Mouse (Mus musculus): ENCODE measurements at regions not wholly inside any gene's neighbourhood (a gene's known extent, or its start where the extent isn't known, plus 50 kb on each side); places are given as distances from the start of the nearest gene placed in this dataset.

GRCm38 (mm10) chr3:41290535-41291307, 207.9 kb upstream of the Pgrmc2 start:
- no peak for DNase-seq

DNA sequence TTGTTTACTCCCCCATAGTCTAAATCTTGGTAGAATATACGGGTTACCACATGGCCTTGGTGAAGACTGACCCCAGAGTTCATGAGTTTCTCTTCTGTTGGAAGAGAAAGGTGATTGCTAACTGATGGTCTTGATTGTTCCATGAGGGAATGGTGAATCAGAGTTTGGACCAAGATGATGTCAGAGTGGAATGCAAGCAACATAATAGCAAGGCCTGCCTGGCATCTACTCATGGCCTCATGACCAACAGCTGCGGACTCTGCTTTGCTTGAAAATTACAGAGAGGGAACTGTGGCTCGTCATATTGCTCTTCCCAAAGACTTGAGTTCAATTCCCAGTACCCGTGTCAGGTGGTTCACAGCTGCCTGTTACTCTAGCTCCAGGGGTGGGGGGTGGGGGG, 205.9 kb upstream of the Pgrmc2 start:
- no peak for DNase-seq

- no peak for DNase-seq
Observed at GRCm38 (mm10) chr3:41288066-41288465, 205.2 kb upstream of the Pgrmc2 start.

- peak; percentile 34 for DNase-seq
Observed at GRCm38 (mm10) chr3:41285336-41285735, 202.5 kb upstream of the Pgrmc2 start.

DNA sequence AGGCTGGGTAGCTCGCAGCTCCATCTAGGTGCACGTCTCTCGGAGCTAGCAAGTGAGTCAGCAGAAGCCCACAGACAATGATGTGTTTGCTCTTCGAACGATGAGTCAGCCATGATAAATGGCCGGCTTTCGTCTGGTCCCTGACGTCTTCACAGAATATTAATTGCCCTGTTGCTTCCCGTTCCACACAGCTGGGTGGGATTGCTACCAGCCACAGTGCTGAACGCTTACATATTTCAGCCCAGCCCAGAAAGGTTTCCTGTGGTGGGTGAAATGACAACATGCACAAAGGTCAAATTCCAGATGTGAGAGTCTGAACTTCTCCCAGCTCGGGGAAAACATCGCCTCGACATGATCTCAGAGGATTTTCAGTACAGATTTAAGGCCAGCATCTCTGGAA, 202.1 kb upstream of the Pgrmc2 start:
- peak; percentile 77 for DNase-seq

- DNase-seq: peak; percentile 76
Observed at GRCm38 (mm10) chr3:41282431-41283037, 199.7 kb upstream of the Pgrmc2 start.

DNA sequence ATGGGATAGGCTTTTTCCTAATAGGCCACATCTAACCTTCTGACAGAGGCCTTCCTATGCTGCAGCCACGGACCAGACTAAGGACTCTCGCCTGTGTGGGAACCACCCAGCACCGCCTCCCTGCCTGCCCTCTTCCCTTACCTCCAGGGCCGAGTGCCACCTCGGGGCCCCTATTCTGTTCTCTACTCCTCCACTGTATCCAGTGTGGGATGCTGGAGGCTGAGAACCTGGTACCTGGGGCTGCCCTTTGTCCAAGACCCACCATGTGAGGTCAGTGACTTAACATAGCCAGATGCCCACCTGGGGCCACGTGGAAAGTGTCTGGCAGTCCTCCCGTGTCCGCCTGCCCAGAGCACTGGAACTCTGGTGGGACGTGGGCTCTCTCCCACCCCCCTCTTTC, 193.2 kb upstream of the Pgrmc2 start:
- no peak for DNase-seq

DNA sequence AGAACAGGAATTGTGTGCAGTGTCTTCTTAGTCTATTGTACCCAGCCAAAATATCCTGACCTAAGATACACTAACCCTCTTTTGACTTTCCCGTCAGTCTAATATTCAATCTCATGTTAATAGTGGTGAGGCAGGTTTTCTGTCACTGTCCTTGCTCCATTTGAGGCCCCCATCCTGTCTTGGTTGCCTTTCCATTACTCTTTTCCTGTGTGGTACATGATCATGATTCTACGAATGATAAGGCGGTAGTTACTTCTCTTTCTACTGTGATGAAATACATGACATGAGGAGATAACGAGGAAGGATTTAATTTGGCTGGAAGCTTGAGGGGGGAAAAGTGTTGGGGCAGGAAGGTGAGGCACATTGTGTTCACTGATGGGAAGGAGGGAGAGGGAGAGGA, 185.7 kb upstream of the Pgrmc2 start:
- DNase-seq: no peak

- no peak for DNase-seq
Observed at GRCm38 (mm10) chr3:41266216-41266615, 183.4 kb upstream of the Pgrmc2 start.

GRCm38 (mm10) chr3:41265399-41265798, 182.6 kb upstream of the Pgrmc2 start:
- DNase-seq: no peak

GRCm38 (mm10) chr3:41258291-41258690, 175.4 kb upstream of the Pgrmc2 start:
- no peak for DNase-seq

GRCm38 (mm10) chr3:41244960-41245359, 162.1 kb upstream of the Pgrmc2 start:
- no peak for DNase-seq

DNA sequence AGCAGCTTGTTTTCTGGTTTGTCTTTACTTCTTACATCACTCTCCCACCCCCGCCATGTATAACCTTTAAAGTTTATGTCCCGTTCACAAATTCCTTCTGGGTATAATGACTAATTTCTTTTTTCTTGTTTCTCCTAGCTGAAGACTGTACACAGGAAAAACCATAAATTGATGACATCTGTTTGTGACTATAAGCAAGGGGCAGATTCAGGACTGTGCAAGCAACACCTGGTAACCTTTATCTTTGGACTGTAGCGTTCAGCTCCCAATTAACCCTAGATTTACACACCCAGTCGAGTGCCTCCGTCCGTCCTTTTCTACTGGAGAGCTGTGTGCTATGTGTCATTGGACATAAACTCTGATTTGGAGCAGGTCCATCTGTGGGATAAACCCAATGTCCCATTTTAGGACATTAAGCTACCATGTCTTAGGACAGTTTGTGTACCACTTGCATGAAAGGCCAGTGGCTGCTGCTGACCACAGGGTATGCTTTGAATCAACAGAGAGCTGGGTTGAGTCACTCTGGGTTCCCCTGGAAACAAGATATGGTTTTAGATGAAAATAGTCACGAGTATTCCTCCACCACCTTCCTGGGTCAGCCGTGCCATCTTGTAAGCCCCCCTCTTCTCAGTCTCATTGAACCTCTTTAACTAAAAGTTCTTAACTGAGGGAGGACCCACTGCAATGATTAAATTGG, 159.2 kb upstream of the Pgrmc2 start:
- no peak for DNase-seq

DNA sequence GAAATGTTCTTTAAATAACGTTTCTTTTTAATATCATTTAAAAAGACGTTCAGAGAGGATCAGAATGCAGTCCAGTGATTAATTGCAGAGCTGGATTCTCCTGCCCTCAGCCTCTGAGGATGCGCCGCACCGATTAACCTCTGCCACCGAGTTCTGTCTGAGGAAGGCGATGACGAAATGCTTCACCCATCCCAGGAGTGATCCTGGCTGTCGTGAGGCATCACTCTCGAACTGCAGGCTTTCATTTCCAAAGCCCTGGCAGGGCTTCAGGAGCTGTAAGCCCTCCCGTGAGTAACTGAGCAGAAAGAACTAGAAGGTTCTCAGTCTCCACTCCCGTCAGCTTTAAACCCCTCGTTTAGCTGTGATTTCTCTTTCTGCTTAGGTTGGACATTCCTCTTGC, 157.0 kb upstream of the Pgrmc2 start:
- DNase-seq: no peak

- no peak for DNase-seq
Observed at GRCm38 (mm10) chr3:41239246-41239645, 156.4 kb upstream of the Pgrmc2 start.

DNA sequence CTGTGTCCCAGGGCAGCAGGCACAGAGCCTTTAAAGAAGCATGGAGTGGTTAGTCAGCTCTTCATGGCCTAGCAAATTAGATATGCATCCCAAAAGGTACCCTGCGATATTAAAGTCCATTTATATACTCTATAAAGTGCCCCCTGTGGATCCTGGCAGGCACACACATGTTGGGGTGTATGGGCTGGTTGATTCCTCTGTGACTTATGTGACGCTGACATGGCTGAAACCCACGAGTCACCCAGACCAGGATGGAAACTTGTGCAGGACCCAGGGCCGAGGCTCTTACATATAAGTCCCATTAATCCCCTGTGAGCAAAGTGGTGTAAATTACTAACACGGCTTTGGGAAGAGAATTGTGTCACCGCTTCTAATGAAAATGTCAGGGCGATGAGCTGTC, 155.2 kb upstream of the Pgrmc2 start:
- DNase-seq: no peak

GRCm38 (mm10) chr3:41235610-41236009, 152.8 kb upstream of the Pgrmc2 start:
- no peak for DNase-seq

DNA sequence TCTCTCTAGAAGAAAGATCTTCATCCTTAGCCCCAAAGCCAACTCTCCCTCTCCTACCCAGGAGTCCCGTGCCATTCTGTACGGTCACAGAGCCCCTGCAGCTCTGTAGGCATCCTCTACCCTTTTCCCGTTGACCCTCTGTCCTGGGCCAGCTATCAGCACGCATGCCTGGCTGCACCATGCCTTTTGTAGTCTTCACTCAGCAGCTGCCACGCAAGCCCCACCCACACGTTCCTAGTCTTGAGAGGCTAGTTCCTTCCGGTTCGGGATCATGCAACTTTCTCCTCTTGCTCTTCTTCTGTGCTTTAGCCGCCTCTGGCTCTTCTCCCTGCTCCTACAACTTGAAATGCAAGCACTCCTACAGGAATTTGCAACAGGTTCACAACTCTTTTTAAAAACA, 152.1 kb upstream of the Pgrmc2 start:
- DNase-seq: peak; percentile 43

- DNase-seq: peak; percentile 28
Observed at GRCm38 (mm10) chr3:41234191-41234590, 151.3 kb upstream of the Pgrmc2 start.

GRCm38 (mm10) chr3:41233439-41233838, 150.6 kb upstream of the Pgrmc2 start:
- DNase-seq: no peak

DNA sequence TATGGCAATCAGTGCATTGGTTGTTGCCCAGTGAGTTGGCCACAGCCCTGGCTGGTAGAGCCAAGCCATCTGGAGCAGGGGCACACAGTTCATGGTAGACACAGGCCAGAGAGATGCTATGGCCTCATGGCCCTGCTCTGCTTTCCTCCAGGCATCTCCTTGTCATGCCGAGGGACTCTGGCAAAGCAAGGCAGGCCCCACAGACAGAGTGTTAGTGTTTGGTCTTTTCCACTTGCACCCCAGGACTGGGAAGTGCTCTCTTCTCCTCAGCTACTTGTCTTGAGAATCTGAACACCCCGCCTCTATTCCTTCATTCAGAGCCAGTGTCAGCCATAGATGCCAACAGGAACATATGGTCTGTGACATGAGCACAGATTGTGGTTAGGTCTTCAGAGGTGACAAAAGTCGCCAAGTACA, 148.1 kb upstream of the Pgrmc2 start:
- DNase-seq: no peak

DNA sequence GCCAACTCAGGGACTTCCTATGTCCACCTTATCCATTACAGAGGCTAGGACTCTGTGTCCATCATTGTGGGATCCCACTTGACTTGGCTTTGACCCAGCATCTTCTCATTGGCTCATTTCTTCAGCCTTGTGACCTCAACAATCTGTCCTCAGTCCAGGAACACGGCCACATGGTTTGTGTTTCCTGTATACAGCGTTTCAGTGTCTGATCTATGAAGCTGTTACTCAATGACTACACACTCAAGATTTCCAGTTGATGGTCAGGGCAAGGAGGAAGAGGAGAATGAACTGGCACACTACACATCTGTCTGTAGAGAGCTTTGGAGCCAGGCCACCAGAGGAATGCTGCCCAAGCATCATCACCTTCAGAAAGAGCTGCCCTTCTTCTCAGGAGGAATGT, 146.6 kb upstream of the Pgrmc2 start:
- DNase-seq: no peak

DNA sequence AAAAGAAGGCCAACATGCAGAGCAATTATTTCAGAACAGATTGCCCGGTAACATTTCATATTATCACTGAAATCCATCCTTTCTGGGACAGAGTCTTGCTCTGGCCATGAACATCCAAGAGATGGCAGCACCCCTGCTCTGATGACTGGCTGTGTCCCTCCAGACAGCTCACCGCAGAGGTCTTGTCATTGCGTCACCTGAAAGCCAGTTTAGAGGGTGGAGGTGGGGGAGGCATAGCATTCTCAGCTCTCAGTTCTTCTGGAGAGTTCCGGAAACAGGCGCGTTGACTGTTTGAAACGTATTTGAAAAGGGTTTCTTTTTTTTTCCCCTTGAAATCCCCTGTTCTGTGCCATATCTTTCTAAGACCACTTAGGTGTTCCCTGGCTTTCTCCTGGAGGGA, 145.7 kb upstream of the Pgrmc2 start:
- DNase-seq: peak; percentile 77

DNA sequence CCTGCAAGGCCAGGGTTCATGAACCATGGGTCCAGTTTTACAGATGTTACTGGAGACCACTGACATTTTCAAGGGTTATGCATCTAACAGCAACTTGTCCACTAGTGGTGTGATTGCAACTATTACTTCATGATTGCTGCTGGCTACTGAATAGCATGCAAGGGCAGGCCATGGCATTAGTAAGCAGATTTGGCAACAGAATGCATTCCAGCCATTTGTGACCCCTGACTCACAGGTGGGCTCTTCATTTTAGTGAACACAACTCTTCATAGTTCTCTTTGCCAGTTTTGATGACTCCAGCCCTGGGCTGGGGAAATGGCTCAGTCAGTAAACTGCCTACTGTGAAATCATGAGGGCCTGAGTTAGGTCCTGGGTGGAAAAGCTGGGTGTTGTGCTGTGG, 137.9 kb upstream of the Pgrmc2 start:
- no peak for DNase-seq
